Mouse (Mus musculus) MN1 (cell line): ENCODE measurements around the gene Serinc2.

Experiments
- DNase-seq: peaks from one replicate; pipeline ENCODE4 v3.0.0-alpha.2; 2016; ENCODE audit warnings: low spot score

Serinc2 gene

GRCm38 (mm10) chr4:130279105-130279504 is at the start of gene Serinc2:
Gene Serinc2, minus strand, starts transcription at chr4:130279205.
- no peak for DNase-seq

GRCm38 (mm10) chr4:130327366-130327765 is 48.4 kb upstream of the Serinc2 start:
- DNase-seq: no peak

GRCm38 (mm10) chr4:130325446-130325845 is 46.4 kb upstream of the Serinc2 start:
- no peak for DNase-seq

GRCm38 (mm10) chr4:130323607-130324006 is 44.6 kb upstream of the Serinc2 start:
- no peak for DNase-seq

DNA sequence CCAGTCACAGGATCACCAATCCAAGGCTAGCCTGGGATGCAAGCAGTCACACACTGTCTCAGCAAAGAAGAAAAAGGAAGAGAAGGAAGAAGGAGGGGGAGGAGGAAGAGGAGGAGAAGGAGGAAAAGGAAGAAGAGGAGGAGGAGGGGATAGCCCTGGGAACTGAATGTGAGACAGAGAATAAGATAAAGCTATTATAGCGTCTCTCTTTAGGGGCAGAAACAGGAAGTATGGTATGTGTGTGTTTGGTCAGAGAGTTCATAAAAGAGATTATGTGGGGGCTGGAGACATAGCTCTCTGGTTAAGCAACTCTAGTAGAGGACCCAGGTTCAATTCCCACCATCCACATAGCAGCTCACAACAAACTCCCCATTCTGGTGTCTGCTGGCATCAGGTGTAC is 44.2 kb upstream of the Serinc2 start:
- DNase-seq: no peak

GRCm38 (mm10) chr4:130322567-130322966 is 43.6 kb upstream of the Serinc2 start:
- no peak for DNase-seq

DNA sequence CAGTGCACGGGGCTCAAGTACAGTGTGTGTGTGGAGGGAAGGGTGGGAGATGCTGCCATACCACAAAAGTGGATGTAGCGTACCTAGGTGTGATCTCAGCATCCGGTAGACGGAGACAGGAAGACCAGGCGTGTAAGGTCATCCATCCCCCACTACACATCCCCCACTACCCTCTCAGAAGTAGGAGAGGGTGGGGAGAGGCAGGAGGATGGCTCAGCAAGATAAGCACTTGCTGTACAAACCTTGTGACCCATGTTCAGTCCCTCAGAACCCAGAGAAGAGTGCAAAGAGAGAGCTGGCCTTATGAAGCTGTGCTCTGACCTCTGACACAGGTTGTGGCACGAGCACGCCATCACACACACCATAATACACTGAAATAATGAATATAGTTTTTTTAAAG is 42.6 kb upstream of the Serinc2 start:
- no peak for DNase-seq

DNA sequence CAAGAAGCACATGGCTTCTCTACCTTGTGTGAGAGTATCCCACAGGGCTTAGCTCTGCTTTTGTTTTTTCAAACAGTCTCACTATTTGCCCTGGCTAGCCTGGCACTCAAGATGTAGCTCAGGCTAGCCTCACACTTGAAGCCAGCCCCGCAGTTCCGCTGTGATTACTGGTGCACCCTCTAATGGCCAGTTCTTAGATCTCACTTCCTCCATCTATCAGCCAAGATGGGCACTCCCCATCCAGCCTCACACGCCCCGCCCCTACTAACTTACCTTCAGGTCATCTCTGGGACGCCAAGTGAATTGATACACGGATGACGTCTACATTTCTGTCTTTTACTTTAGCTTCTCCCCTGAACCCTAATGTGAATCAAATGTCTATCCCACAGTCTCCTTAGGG is 40.6 kb upstream of the Serinc2 start:
- no peak for DNase-seq

- no peak for DNase-seq
Observed at GRCm38 (mm10) chr4:130318122-130318521, 39.1 kb upstream of the Serinc2 start.

DNA sequence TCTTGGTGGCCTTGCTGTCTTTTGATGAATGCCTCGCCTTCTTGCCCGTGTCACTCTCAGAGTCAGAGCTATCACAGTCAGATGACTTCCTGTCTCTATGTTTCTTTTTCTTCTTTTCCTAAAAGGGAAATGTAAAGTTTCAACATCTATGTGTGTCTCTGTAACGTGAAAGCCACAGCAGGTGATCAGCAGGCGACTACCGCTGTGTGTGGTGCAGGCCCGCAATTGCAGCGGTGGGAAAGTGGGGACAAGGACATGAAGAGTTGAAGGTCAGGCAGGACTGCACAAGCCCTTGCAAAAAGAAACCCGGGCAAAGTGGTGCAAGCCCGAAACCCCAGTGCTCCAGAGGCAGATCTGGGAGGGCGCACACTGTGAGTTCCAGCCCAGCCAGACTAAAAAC is 37.7 kb upstream of the Serinc2 start:
- no peak for DNase-seq

DNA sequence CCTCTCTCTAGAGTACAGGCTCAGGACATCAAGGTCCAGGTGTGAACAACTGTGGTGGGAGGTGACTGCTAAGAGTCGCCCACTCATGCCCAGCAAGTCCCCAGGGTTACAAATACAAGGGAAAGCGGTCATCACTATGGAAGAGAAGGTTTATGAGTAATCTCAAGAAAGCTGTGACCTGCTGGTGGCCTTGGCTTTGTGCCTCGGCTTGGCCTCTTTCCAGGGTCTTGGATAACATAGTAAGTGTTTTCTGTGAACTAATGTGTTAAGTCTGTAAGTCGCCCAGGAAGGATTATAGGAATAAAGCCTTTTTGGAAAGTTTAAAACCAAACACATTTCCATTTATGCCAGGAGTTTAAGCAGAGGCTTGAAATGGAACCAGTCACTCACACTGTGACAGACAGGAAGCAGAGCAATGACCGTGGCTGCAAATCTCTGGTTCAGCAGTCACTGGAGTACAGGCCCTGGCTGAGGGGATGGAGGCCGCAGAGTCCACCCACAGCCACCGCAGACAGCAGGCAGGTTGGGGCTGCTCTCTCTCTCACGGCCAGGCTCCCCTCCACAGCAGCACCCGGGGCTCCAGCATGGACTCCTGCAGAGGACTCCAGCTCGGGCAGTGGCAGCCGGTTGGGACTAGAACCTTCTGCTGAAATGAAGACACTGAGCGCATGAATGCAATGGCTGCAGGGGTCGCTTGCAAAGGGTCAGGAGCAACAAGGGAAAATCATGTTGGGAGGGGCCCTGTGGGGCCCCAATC is 36.9 kb upstream of the Serinc2 start:
- peak; percentile 46 for DNase-seq

GRCm38 (mm10) chr4:130313552-130313951 is 34.5 kb upstream of the Serinc2 start:
- no peak for DNase-seq

DNA sequence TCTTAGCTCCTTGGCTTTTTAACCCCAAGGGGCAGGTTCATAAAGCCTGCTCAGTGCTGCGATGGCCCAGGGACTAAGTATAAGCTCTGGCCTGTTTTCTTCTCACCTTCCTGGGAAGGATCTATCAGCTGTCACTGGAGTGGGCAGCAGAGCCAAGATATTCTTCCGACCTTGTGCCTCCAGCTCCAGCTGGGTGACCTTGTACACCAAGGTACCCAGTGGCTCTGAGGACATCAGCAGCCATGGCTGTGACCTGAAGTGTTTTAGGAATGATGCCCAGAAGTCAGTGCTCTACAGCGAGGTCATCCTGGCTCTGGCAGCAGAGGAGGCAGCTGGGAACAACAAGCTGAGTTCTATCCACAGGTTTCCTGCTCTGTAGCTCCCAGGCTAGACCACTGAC is 33.5 kb upstream of the Serinc2 start:
- DNase-seq: no peak

- no peak for DNase-seq
Observed at GRCm38 (mm10) chr4:130309254-130309653, 30.2 kb upstream of the Serinc2 start.

DNA sequence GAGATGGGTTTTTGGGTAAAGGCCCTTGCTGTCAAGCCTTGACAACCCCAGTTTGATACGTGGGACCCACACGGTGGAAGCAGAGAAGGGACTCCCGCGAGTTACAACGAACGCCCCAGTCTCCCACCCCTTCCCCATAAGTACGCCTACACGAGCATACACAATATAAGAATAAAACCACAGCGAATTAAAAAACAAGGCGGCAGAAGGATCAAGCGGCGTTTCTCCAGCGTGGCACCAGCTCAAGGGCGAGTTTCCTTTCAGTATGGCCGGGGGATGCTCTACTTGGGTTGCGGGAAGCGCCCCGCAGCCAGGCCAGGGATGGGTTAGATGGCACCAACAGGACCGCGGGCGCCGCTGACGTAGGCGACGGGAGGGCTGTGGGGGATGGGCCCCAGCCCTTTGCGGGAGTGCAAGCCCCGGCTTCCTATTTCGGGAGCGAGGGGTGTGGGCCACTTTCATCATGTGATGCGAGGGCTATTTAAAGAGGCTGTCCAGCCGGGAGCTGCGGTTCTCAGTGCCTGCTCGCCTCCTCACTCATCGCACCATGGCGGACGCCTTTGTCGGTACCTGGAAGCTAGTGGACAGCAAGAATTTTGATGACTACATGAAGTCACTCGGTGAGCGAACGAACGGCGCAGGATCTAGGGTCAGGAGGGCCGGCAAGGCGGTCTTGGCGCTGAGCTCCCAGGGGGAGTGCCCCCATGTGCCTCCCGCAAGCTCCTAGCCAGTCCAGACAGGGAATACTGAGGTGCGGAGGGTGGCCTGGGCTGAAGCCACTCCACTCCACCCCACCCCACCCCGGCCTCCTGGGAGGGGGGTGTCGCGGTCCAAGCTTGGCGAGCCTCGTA is 29.5 kb upstream of the Serinc2 start, which contains the start of the genes Fabp3 and Gm10570:
Gene Fabp3 (plus strand): TSS at position 365 of the 851 bp plus-strand sequence.
Gene Gm10570 (minus strand): TSS at position 444 of the 851 bp plus-strand sequence.
- DNase-seq: no peak

- DNase-seq: no peak
Observed at GRCm38 (mm10) chr4:130307851-130308230, 28.8 kb upstream of the Serinc2 start.

GRCm38 (mm10) chr4:130306796-130307630 is 28.0 kb upstream of the Serinc2 start:
- no peak for DNase-seq

GRCm38 (mm10) chr4:130304746-130305145 is 25.7 kb upstream of the Serinc2 start:
- DNase-seq: no peak

- no peak for DNase-seq
Observed at GRCm38 (mm10) chr4:130302285-130302870, 23.4 kb upstream of the Serinc2 start.

- DNase-seq: no peak
Observed at GRCm38 (mm10) chr4:130299629-130300018, 20.6 kb upstream of the Serinc2 start.

GRCm38 (mm10) chr4:130298877-130299628 is 20.0 kb upstream of the Serinc2 start:
- DNase-seq: no peak
